Mouse (Mus musculus) heart, embryonic 14.5 days (tissue): ENCODE data around the gene Rlim. TPM values are rescaled to one million over a fixed set of nuclear protein-coding genes. Genes with fewer than 3 reads are reported as not detected.

Source experiments
- ATAC-seq: fragments of 200-750 bp; cut with Nextera tagmentation; 2 replicates; pipeline ENCODE4 v1.8.0; 2017; ENCODE audit warnings: low read depth, moderate TSS enrichment; ENCODE audit not compliant: insufficient number of reproducible peaks, insufficient read depth, low FRiP score
- H3K27ac ChIP-seq, 2 experiments: fragments of 200-500 bp in 1 of 2; fragments of 300-500 bp in 1 of 2; sonication (generic) in 1 of 2; replicated peaks in 1 of 2; 2 replicates each; pipeline ENCODE4 v1.5.1; 2012 to 2014; ENCODE audit warnings: low read depth in 2 of 2, low read length in 2 of 2, control low read depth in 1 of 2, mild to moderate bottlenecking in 1 of 2, mixed read lengths in 1 of 2; ENCODE audit not compliant: control insufficient read depth in 1 of 2, insufficient read depth in 1 of 2
- H3K27me3 ChIP-seq: fragments of 300-500 bp; sonication (generic); 2 replicates; pipeline ENCODE4 v1.6.1; 2014; ENCODE audit warnings: mild to moderate bottlenecking, low read length, control low read depth; ENCODE audit not compliant: control insufficient read depth, insufficient read depth
- H3K36me3 ChIP-seq: fragments of 300-500 bp; sonication (generic); 2 replicates; pipeline ENCODE4 v1.6.1; 2014; ENCODE audit warnings: mild to moderate bottlenecking, control low read depth, low read length, mixed read lengths; ENCODE audit not compliant: control insufficient read depth, insufficient read depth
- H3K4me1 ChIP-seq, 2 experiments: fragments of 200-500 bp in 1 of 2; fragments of 300-500 bp in 1 of 2; sonication (generic) in 1 of 2; 2 replicates each; pipeline ENCODE4 v1.6.1; 2012 to 2014; ENCODE audit warnings: low read length in 2 of 2, control low read depth in 1 of 2, mixed read lengths in 1 of 2; ENCODE audit not compliant: control insufficient read depth in 2 of 2, insufficient read depth in 2 of 2
- H3K4me2 ChIP-seq: fragments of 300-500 bp; sonication (generic); 2 replicates; pipeline ENCODE4 v1.6.1; 2014; ENCODE audit warnings: mild to moderate bottlenecking, low read length
- H3K4me3 ChIP-seq, 2 experiments: fragments of 200-500 bp in 1 of 2; fragments of 300-500 bp in 1 of 2; sonication (generic) in 1 of 2; 2 replicates each; pipeline ENCODE4 v1.5.1; 2012 to 2014; ENCODE audit warnings: low read length in 2 of 2, mild to moderate bottlenecking in 2 of 2, control low read depth in 1 of 2, low read depth in 1 of 2, moderate library complexity in 1 of 2; ENCODE audit not compliant: control insufficient read depth in 1 of 2, insufficient read depth in 1 of 2
- H3K9ac ChIP-seq: fragments of 300-500 bp; sonication (generic); 2 replicates; pipeline ENCODE4 v1.6.1; 2014; ENCODE audit warnings: mild to moderate bottlenecking, low read length
- H3K9me3 ChIP-seq: fragments of 300-500 bp; sonication (generic); 2 replicates; pipeline ENCODE4 v1.6.1; 2016; ENCODE audit warnings: low read length, control low read depth; ENCODE audit not compliant: control insufficient read depth
- WGBS: fragments of 180-500 bp; shearing (Covaris S2); extraction: QIAGEN DNeasy Blood & Tissue Kit; methylation state at CpG from one replicate; pipeline ENCODE4 v1.1.7; 2014; 5-methylcytosine and 5-hydroxymethylcytosine counted together
- polyA plus RNA-seq: library from polyadenylated mRNA; unstranded; fragments of >200 nt; fragmentation: Nextera tagmentation; extraction: Ambion mirVana; gene quantifications from 2 replicates; pipeline ENCODE4 v1.2.1, GENCODE M21; 2014

The Rlim gene
- polyA plus RNA-seq, 1 experiment from 2014 or later, result 26.5 TPM

- no peak overlapping the region for H3K4me3 ChIP-seq
- H3K9me3 ChIP-seq, result no peaks in the 10 kb centered on the region
- no peaks in the 10 kb centered on the region for H3K4me1 ChIP-seq
- H3K27ac ChIP-seq, result no peak overlapping the region
- 27% methylated on average over 3 of the region's 3 CpGs for WGBS
- no peak for ATAC-seq
- no peak overlapping the region for H3K4me2 ChIP-seq
- H3K9ac ChIP-seq, result no peak overlapping the region
- H3K27me3 ChIP-seq, result no peaks in the 10 kb centered on the region
- H3K36me3 ChIP-seq, result no peaks in the 10 kb centered on the region
Observed at GRCm38 (mm10) chrX:103937333-103937732, 43.8 kb downstream of the Rlim start.

- no peak overlapping the region for H3K4me3 ChIP-seq
- no peaks in the 10 kb centered on the region for H3K9me3 ChIP-seq
- no peak overlapping the region for H3K9ac ChIP-seq
- no peak for ATAC-seq
- H3K4me2 ChIP-seq, result no peak overlapping the region
- peaks cover 11% of the 10 kb centered on the region for H3K27me3 ChIP-seq
- WGBS, result 49% methylated on average over 2 of the region's 2 CpGs
- no peaks in the 10 kb centered on the region for H3K36me3 ChIP-seq
- H3K27ac ChIP-seq, result no peak overlapping the region
- H3K4me1 ChIP-seq, result no peaks in the 10 kb centered on the region
Observed at GRCm38 (mm10) chrX:103922436-103922835, 58.6 kb downstream of the Rlim start.

GRCm38 (mm10) chrX:103918954-103919353 lies 62.1 kb downstream of the Rlim start:
- H3K4me1 ChIP-seq, result no peaks in the 10 kb centered on the region
- no peaks in the 10 kb centered on the region for H3K36me3 ChIP-seq
- H3K27me3 ChIP-seq, result peaks cover 22% of the 10 kb centered on the region
- no peak overlapping the region for H3K4me2 ChIP-seq
- WGBS, result 25% methylated on average over 5 of the region's 5 CpGs
- no peak for ATAC-seq
- no peak overlapping the region for H3K27ac ChIP-seq
- H3K9ac ChIP-seq, result no peak overlapping the region
- H3K4me3 ChIP-seq, result no peak overlapping the region
- no peaks in the 10 kb centered on the region for H3K9me3 ChIP-seq

GRCm38 (mm10) chrX:103914790-103915189 lies 66.3 kb downstream of the Rlim start:
- Histone ChIP-seq H3K27ac (no peak overlapping the region), H3K36me3 (no peaks in the 10 kb centered on the region), H3K4me1 (no peaks in the 10 kb centered on the region), H3K4me2 (no peak overlapping the region), H3K4me3 (no peak overlapping the region), H3K9me3 (no peaks in the 10 kb centered on the region), H3K9ac (no peak overlapping the region), H3K27me3 (peaks cover 25% of the 10 kb centered on the region)
- WGBS, result 11% methylated on average over 3 of the region's 3 CpGs
- ATAC-seq, result no peak

Other genes with a start within 250 kb of the Rlim start
- 25.9 and 27.2 TPM in 2 replicates for gene Slc16a2, start 159.3 kb downstream of the Rlim start, polyA plus RNA-seq
- 1.9 and 2.3 TPM in 2 replicates for gene Nexmif, start 219.9 kb upstream of the Rlim start, polyA plus RNA-seq